Mouse (Mus musculus) mesoderm, embryonic 11.5 days (tissue): ENCODE data around the gene Kcnk12.

ENCODE experiments used
- DNase-seq: peaks from one replicate; pipeline ENCODE4 v3.0.0-alpha.2; 2012; ENCODE audit warnings: low read depth, low spot score

Gene Kcnk12

GRCm38 (mm10) chr17:87797688-87798291 lies at the start of gene Kcnk12:
Kcnk12 (minus strand) TSS chr17:87797994.
- peak; percentile 65 for DNase-seq

- no peak for DNase-seq
Measured at GRCm38 (mm10) chr17:87842156-87842555, 44.4 kb upstream of the Kcnk12 start.

GRCm38 (mm10) chr17:87840079-87840478 lies 42.3 kb upstream of the Kcnk12 start:
- no peak for DNase-seq

- DNase-seq: no peak
Measured at GRCm38 (mm10) chr17:87834850-87835249, 37.1 kb upstream of the Kcnk12 start.

- peak; percentile 17 for DNase-seq
Measured at GRCm38 (mm10) chr17:87826909-87827308, 29.1 kb upstream of the Kcnk12 start.

GRCm38 (mm10) chr17:87826036-87826560 lies 28.3 kb upstream of the Kcnk12 start:
- peak; percentile 25 for DNase-seq

- DNase-seq: no peak
Measured at GRCm38 (mm10) chr17:87825454-87826008, 27.7 kb upstream of the Kcnk12 start.

GRCm38 (mm10) chr17:87823031-87823430 lies 25.2 kb upstream of the Kcnk12 start:
- no peak for DNase-seq

- DNase-seq: no peak
Measured at GRCm38 (mm10) chr17:87809556-87809955, 11.8 kb upstream of the Kcnk12 start.

GRCm38 (mm10) chr17:87799948-87800340 lies 2.1 kb upstream of the Kcnk12 start:
- DNase-seq: no peak

GRCm38 (mm10) chr17:87799212-87799947 lies 1.6 kb upstream of the Kcnk12 start:
- no peak for DNase-seq

GRCm38 (mm10) chr17:87798423-87798941 lies 688 bp upstream of the Kcnk12 start:
- peak; percentile 74 for DNase-seq

GRCm38 (mm10) chr17:87796881-87797416 lies 845 bp downstream of the Kcnk12 start:
- no peak for DNase-seq

- no peak for DNase-seq
Measured at GRCm38 (mm10) chr17:87795927-87796714, 1.7 kb downstream of the Kcnk12 start.

- no peak for DNase-seq
Measured at GRCm38 (mm10) chr17:87794801-87795200, 3.0 kb downstream of the Kcnk12 start.

GRCm38 (mm10) chr17:87793331-87793730 lies 4.5 kb downstream of the Kcnk12 start:
- DNase-seq: no peak

- no peak for DNase-seq
Measured at GRCm38 (mm10) chr17:87792623-87793315, 5.0 kb downstream of the Kcnk12 start.

- DNase-seq: no peak
Measured at GRCm38 (mm10) chr17:87791517-87792098, 6.2 kb downstream of the Kcnk12 start.

- DNase-seq: no peak
Measured at GRCm38 (mm10) chr17:87790661-87791060, 7.1 kb downstream of the Kcnk12 start.

- no peak for DNase-seq
Measured at GRCm38 (mm10) chr17:87788216-87788615, 9.6 kb downstream of the Kcnk12 start.
